Mouse (Mus musculus): ENCODE results near the gene Top2b. TPM values are rescaled to one million over a fixed set of nuclear protein-coding genes. Genes with fewer than 3 reads are reported as not detected.

Gene Top2b
- polyA plus RNA-seq, 1 experiment from 2014 or later: 23.4 TPM

- 76% methylated on average over 6 of the region's 6 CpGs for WGBS
- H3K4me2 ChIP-seq (ENCODE audit: low read depth, low read length): no peak overlapping the region
- no peaks in the 10 kb centered on the region for H3K27me3 ChIP-seq (ENCODE audit: control insufficient read depth, insufficient read depth, low read length)
- peaks cover 38% of the 10 kb centered on the region for H3K4me1 ChIP-seq (ENCODE audit: control insufficient read depth, insufficient read depth, low read length)
- H3K27ac ChIP-seq (ENCODE audit: low read length): no peak overlapping the region
- H3K9me3 ChIP-seq (replicated peaks; ENCODE audit: control insufficient read depth, low read length): no peaks in the 10 kb centered on the region
- no peak for ATAC-seq (replicated peaks; ENCODE audit: extremely low read depth, insufficient read depth, low FRiP score)
- no peak overlapping the region for H3K4me3 ChIP-seq (ENCODE audit: low read length)
- H3K9ac ChIP-seq (ENCODE audit: low read length): no peak overlapping the region
- H3K36me3 ChIP-seq (ENCODE audit: control insufficient read depth, insufficient read depth): no peaks in the 10 kb centered on the region
Measured at GRCm38 (mm10) chr14:16480621-16481020, 115.6 kb downstream of the Top2b start.

- no peaks in the 10 kb centered on the region for H3K36me3 ChIP-seq (ENCODE audit: control insufficient read depth, insufficient read depth)
- no peak overlapping the region; the same call in 1 of the 2 replicates for H3K4me2 ChIP-seq (ENCODE audit: low read depth, low read length)
- H3K9ac ChIP-seq (ENCODE audit: low read length): no peak overlapping the region
- peaks cover 46% of the 10 kb centered on the region for H3K4me1 ChIP-seq (ENCODE audit: control insufficient read depth, insufficient read depth, low read length)
- no peaks in the 10 kb centered on the region for H3K27me3 ChIP-seq (ENCODE audit: control insufficient read depth, insufficient read depth, low read length)
- WGBS: 42% methylated on average over 8 of the region's 8 CpGs
- ATAC-seq (replicated peaks; ENCODE audit: extremely low read depth, insufficient read depth, low FRiP score): peak; percentile 91
- H3K27ac ChIP-seq (ENCODE audit: low read length): peak overlapping the region; percentile 84
- H3K9me3 ChIP-seq (replicated peaks; ENCODE audit: control insufficient read depth, low read length): no peaks in the 10 kb centered on the region
- H3K4me3 ChIP-seq (ENCODE audit: low read length): no peak overlapping the region
Measured at GRCm38 (mm10) chr14:16483656-16484380, 118.8 kb downstream of the Top2b start.

Other genes with a start within 250 kb of the Top2b start
- gene Ngly1, start 115.9 kb upstream of the Top2b start, polyA plus RNA-seq (2015; fragmentation: Nextera tagmentation; extraction: Ambion mirVana): 30.2 and 32.7 TPM in 2 replicates
- 4.0 and 4.7 TPM in 2 replicates for gene Oxsm, start 115.4 kb upstream of the Top2b start, polyA plus RNA-seq (2015; fragmentation: Nextera tagmentation; extraction: Ambion mirVana)

All from heart, embryonic 16.5 days (tissue).